Mouse (Mus musculus) cerebellum, postnatal 14 days (tissue): ENCODE measurements around the gene Foxp4.
"Not testable (repeated sequence)": the region's sequence is repeated elsewhere in the genome, so short reads cannot be mapped to it uniquely, and the experiment has no call there.

Experiments
- DNase-seq, 2 experiments: peaks; one replicate each; pipeline ENCODE4 v3.0.0; 2021; ENCODE audit warnings: mixed read lengths in 2 of 2

Gene Foxp4

DNA sequence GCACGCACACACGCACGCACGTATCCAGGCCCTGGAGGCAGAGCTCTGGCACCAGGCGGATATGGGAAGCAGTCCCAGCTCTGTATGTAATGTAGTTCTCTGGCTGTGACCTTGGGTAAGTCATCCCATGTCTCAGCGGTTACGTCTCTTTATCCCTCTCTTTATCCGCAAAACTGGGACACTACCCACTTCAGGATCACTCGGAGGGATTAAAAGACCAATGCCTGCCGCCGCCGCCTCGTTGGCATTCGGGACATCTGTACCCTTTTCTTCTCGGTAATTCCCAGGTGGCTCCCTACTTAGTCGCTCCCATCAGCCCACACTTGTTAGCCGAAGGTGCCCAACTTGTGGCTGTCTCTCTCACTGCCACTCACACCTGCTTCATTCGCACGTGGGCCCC lies 35.2 kb downstream of the Foxp4 start:
- DNase-seq: no peak

DNA sequence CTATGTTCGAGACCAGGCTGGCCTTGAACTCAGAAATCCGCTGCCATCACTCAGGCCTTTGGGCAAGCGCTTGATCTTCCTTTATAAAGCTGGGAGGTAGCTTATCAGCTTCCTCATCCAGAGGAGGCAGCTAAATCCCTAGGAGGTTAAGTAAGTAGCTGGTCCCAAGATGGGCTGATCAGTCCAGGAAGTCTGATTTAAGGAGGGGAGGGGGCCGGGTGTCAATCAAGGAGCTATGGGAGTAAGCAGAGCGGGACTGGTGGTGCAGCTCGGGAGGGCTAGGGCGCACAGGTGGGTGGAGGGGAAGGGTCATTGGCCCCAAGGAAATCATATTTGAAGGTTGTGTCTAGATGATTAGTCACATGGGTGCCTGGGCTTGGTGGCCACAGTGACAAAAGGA lies 35.8 kb downstream of the Foxp4 start:
- no peak for DNase-seq

DNA sequence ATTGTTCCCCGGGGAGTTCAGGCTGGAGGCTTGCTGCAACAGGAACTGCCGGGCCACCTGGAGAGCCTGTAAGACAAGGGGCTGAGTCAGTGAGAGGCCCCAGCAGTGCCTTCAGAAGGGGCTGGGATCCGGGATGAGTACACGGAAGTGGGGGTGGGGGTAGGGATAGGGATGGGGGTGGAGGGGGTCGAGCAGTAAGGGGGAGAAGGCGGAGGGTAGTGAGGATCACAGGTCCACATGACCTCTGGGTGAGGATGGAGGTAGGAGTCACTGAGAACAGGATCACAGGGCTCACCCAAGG lies 36.3 kb downstream of the Foxp4 start:
- DNase-seq: no peak

- DNase-seq: peak in 1 of 2 experiments; percentile 72
These were observed 36.9 kb downstream of the Foxp4 start for GRCm38 (mm10) chr17:47887381-47888154.

DNA sequence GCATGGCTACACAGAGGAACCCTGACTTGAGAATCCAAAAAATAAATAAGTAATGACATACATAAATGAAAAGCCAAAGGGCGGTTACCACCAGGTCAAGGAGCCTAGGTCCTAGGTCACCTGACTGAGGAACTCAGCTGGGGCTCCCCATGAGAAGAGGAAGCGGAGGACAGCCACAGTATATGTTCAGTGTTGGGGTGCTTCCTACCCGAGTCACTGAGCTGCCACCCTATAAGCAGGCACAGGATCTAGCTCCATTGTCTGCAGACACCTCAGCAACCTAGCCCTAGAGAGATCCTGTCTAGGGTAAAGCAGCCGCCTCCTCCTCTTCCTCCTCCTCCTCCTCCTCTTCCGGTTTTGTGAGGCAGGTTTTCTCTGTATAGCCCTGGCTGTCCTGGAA lies 41.3 kb downstream of the Foxp4 start:
- DNase-seq: no peak

DNA sequence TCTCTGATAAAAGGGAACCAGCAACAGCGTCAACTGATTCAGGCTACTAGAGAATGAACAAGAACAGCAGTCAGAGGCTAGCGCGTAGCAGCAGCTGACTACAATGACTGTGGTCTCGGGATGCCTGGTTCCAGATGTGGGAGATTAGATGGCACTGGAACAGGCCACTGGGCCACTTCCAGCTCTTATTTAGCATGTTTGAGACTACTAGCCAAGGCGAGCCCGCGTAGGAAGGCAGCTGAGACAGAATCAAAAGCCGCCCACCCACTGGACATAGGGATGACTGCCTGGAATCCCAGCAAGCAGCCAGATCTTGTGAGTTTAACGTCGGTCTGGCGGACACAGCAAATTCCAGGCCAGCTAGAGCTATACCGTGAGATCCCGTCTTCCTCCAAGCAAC lies 43.1 kb downstream of the Foxp4 start:
- no peak for DNase-seq

- DNase-seq: no peak
These were observed 45.2 kb downstream of the Foxp4 start for GRCm38 (mm10) chr17:47879207-47879606.

GRCm38 (mm10) chr17:47878378-47879089 lies 45.9 kb downstream of the Foxp4 start:
- DNase-seq: peak; percentile 55 to 72

GRCm38 (mm10) chr17:47877715-47878377 lies 46.6 kb downstream of the Foxp4 start:
- no peak for DNase-seq

- no peak for DNase-seq
These were observed 47.4 kb downstream of the Foxp4 start for GRCm38 (mm10) chr17:47876776-47877714.

DNA sequence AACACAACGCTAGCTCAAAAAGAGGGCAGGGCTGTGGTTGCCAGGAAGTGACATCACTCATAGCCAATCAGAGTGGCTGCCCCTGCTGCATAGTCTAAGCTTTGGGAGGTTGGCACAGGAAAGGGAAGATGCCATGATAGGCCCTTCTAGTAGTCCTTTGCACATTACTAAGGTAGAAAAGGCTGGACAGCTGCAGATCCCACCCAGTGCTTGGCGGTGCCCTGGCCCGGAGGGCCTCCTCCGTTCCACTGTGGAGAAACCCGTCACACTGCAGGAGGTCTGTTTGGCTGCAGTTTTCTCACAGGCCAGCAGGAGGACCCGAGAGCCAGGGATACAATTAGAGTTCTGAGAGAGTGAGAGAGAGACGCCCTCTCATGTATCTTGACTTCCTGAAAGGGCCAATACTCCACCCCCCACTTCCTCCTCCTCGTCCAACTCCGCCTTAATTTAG lies 51.1 kb downstream of the Foxp4 start:
- DNase-seq: peak; percentile 87 to 90

DNA sequence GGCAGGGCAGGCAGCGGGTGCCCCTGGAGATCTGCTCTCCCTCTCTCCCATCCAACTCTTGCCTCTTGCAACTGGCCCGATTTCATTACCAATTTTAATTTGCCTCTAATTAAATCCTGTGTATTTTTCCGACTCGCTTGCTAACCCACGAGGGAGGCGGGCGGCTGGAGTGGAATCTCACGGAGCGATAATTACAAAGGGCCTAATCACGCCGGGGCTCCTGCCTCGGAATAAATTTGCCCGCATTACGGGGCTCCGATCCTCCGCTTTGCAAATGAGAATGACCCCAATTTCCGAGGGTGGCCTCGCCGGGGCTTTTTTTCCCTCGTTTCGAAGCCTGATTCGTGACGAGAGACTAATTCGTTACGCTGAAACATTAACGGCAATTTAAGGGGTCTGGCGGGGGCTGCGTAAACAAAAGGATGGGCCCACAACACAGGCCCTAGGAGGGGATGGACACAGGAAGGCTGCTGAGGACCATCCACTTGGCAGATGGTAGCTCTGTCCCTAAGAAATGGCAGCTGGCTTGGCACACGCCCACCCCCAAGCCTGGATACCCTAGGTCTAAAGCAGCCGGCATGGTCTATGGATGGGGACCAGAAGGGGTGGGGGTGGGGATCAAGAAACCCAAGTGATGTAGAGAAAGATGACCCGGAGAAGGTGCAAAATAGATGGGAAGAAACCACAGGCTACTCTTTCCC lies 52.0 kb downstream of the Foxp4 start:
- peak; percentile 49 to 67 for DNase-seq

GRCm38 (mm10) chr17:47869874-47870273 lies 54.6 kb downstream of the Foxp4 start:
- no peak for DNase-seq

DNA sequence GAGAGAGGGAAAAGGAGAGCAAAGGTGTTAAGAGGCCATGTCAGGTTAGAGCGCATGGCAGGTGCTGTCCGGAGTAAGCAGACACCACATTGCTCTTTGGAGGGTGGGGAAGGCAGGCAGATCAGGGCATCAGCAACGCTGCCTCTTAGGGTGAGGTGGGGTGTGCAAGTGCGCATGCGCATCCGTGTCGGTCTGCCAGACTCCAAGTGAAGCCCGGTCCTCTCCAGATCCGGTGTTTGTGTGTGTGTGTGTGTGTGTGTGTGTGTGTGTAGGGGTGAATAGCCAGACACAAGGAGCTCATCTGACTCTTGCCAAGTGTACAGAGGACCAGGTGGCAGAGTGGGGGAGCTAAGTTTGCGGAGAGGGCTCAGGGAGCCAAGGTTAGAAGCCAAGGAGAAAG lies 58.4 kb downstream of the Foxp4 start:
- DNase-seq: peak; percentile 76 to 83

GRCm38 (mm10) chr17:47864496-47864895 lies 59.9 kb downstream of the Foxp4 start:
- DNase-seq: peak; percentile 90 to 94

- no peak for DNase-seq
These were observed 61.0 kb downstream of the Foxp4 start for GRCm38 (mm10) chr17:47863437-47863836.

- no peak for DNase-seq
These were observed 61.4 kb downstream of the Foxp4 start for GRCm38 (mm10) chr17:47863023-47863422.

- no peak for DNase-seq
These were observed 68.9 kb downstream of the Foxp4 start for GRCm38 (mm10) chr17:47855544-47855943.

DNA sequence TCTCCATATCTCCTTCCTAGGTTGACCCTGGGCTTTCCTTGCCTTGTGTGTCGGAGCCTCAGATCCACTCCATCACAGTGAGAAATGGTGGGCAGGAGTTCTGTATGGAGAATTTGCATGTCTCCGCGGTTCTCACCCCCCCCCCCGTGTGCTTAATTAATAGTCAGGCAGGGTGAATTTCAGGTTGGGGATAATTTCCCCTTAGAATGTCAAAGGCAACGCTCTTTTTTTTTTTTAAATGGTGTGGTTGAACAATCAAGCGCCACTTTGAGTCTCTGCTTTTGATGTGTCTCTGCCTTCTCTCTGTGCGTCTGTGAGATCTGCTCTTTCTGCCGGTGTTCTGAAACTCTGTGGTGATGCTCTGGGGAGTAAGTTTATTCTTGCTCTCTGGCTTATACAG lies 69.5 kb downstream of the Foxp4 start:
- DNase-seq: no peak

- DNase-seq: no peak
These were observed 70.7 kb downstream of the Foxp4 start for GRCm38 (mm10) chr17:47853760-47854159.

DNA sequence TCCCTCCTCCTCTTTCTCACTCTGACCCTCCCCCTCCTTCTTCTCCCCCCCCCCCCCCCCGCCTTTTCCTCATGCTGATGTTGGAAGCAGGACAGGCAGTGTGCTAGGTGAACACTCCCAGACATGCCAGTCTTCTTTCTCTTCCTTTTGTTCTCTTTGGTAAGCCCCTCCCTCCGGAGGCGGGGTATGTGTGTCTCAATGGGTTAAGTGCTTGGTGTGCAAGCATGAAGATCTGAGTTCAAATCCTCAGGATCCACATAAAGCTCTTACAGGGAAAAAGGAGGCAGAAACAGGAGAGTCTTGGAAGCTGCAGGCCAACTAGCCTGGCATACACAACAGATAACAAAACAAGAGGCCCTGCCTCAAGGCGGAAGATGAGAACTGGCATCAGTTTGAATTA lies 71.1 kb downstream of the Foxp4 start:
- no peak for DNase-seq

GRCm38 (mm10) chr17:47851798-47852360 lies 72.6 kb downstream of the Foxp4 start:
- not testable (repeated sequence) for DNase-seq
